Mouse (Mus musculus): ENCODE data around the gene Mylk4.

- TF ChIP-seq CTCF (conservative IDR thresholded peaks at IDR 0.05 in 1 of 2, IDR thresholded peaks at IDR 0.05 in 1 of 2; ENCODE audit: low read depth in 2 of 2, low read length in 2 of 2) (no peak), MYC (IDR thresholded peaks at IDR 0.05; ENCODE audit: low read depth, low read length) (no peak), NELFE (IDR thresholded peaks at IDR 0.05; ENCODE audit: low read depth, low read length) (no peak), POLR2A (IDR thresholded peaks at IDR 0.05; ENCODE audit: low read depth, low read length) (no peak), MAZ (IDR thresholded peaks at IDR 0.05; ENCODE audit: low read depth, low read length) (no peak)
These were observed 23.1 kb upstream of the Mylk4 start for GRCm38 (mm10) chr13:32806820-32807219.
